Mouse (Mus musculus) erythroid progenitor cell, adult 5-6 weeks (primary cell): Measurements from ENCODE around the gene Bzw2. TPM values are rescaled to one million over a fixed set of nuclear protein-coding genes. Genes with fewer than 3 reads are reported as not detected.

Experiments
- ATAC-seq: replicated peaks from 2 replicates; pipeline ENCODE4 v1.8.0; 2016; ENCODE audit warnings: moderate number of reproducible peaks, mild to moderate bottlenecking, moderate TSS enrichment, inconsistent platforms; ENCODE audit not compliant: poor library complexity, low FRiP score, severe bottlenecking
- total RNA-seq, 2 experiments: library from RNA; stranded (forward) in 1 of 2; stranded (reverse) in 1 of 2; fragments of 150-400 nt in 1 of 2; fragments of 186-747, 209-891 nt in 1 of 2; gene quantifications; 2 replicates each; pipeline versions ENCODE4 v1.2.3 to v1.2.4; 2015 to 2017; ENCODE audit warnings: low replicate concordance in 2 of 2

Bzw2 gene
- total RNA-seq, 2 experiments from 2014 or later: 13.4 to 18.4 TPM

GRCm38 (mm10) chr12:36137192-36137591 is 20.7 kb downstream of the Bzw2 start:
- ATAC-seq: no peak

GRCm38 (mm10) chr12:36136285-36136684 is 21.6 kb downstream of the Bzw2 start:
- ATAC-seq: no peak

GRCm38 (mm10) chr12:36135409-36135808 is 22.5 kb downstream of the Bzw2 start:
- no peak for ATAC-seq

GRCm38 (mm10) chr12:36134111-36134510 is 23.8 kb downstream of the Bzw2 start:
- no peak for ATAC-seq

GRCm38 (mm10) chr12:36133547-36133946 is 24.3 kb downstream of the Bzw2 start:
- no peak for ATAC-seq

- no peak for ATAC-seq
Observed at GRCm38 (mm10) chr12:36132668-36133067, 25.2 kb downstream of the Bzw2 start.

- no peak for ATAC-seq
Observed at GRCm38 (mm10) chr12:36132254-36132653, 25.6 kb downstream of the Bzw2 start.

GRCm38 (mm10) chr12:36129826-36130225 is 28.1 kb downstream of the Bzw2 start:
- no peak for ATAC-seq

GRCm38 (mm10) chr12:36126049-36126448 is 31.8 kb downstream of the Bzw2 start:
- ATAC-seq: no peak

- no peak for ATAC-seq
Observed at GRCm38 (mm10) chr12:36119244-36119643, 38.6 kb downstream of the Bzw2 start.

GRCm38 (mm10) chr12:36117161-36117560 is 40.7 kb downstream of the Bzw2 start:
- no peak for ATAC-seq

GRCm38 (mm10) chr12:36112081-36112480 is 45.8 kb downstream of the Bzw2 start:
- ATAC-seq: no peak

- ATAC-seq: no peak
Observed at GRCm38 (mm10) chr12:36111110-36111509, 46.8 kb downstream of the Bzw2 start.

GRCm38 (mm10) chr12:36110457-36110856 is 47.4 kb downstream of the Bzw2 start:
- ATAC-seq: no peak

- no peak for ATAC-seq
Observed at GRCm38 (mm10) chr12:36108442-36108841, 49.4 kb downstream of the Bzw2 start.

- no peak for ATAC-seq
Observed at GRCm38 (mm10) chr12:36103592-36103910, 54.3 kb downstream of the Bzw2 start.

- ATAC-seq: no peak
Observed at GRCm38 (mm10) chr12:36102733-36103591, 54.9 kb downstream of the Bzw2 start.

- no peak for ATAC-seq
Observed at GRCm38 (mm10) chr12:36095371-36095880, 62.5 kb downstream of the Bzw2 start.

GRCm38 (mm10) chr12:36093081-36093670 is 64.7 kb downstream of the Bzw2 start:
- ATAC-seq: no peak

GRCm38 (mm10) chr12:36091964-36092363 is 65.9 kb downstream of the Bzw2 start:
- ATAC-seq: no peak

GRCm38 (mm10) chr12:36089221-36089620 is 68.7 kb downstream of the Bzw2 start:
- no peak for ATAC-seq
